In genomic region chr8:30822835-30823587, GRCm38 (mm10) we compare ENCODE assay signal across 12 mouse cellular contexts.
A peak's percentile ranks its signal among the peaks of the same experiment; 100 is the strongest.
DNase-seq lines count a peak whose midpoint lies in the region; ATAC-seq and TF ChIP-seq lines count a peak whose summit lies in the region.
"Had no signal": no experiment of that assay in that cellular context is flagged by ENCODE, and none has a peak within 500 bp of the region (broad histone marks: within the 10 kb centered on the region; RNA-seq: fewer than 3 reads in every experiment).

No protein-coding gene starts in this region.

- in situ Hi-C loops in CH12.LX (cut with MboI; ENCODE audit: low pct_ligation_motif_present, low pct_unique_long_range_greater_than_20kb, low sequenced_read_pairs) = no loop called here

- no peaks in the 10 kb centered on the region for H3K36me3 ChIP-seq in embryonic facial prominence, embryonic 11.5 days (replicated peaks; ENCODE audit: control insufficient read depth, insufficient read depth, low read depth, low read length)
- H3K36me3 ChIP-seq in embryonic facial prominence, embryonic 10.5 days (replicated peaks) = no peaks in the 10 kb centered on the region
- H3K36me3 ChIP-seq in CH12.LX (replicated peaks in 1 of 2; ENCODE audit: control insufficient read depth in 1 of 2, insufficient read depth in 1 of 2, low read length in 1 of 2) = no peaks in the 10 kb centered on the region
- no peaks in the 10 kb centered on the region for H3K36me3 ChIP-seq in hindbrain, postnatal 0 days (ENCODE audit: insufficient read depth, low read length)
- H3K36me3 ChIP-seq in midbrain, embryonic 16.5 days (ENCODE audit: control insufficient read depth, insufficient read depth, low read length) = no peaks in the 10 kb centered on the region
- H3K36me3 ChIP-seq in liver, embryonic 12.5 days = no peaks in the 10 kb centered on the region
- H3K36me3 ChIP-seq: G1E had no signal

- no peak for TF ChIP-seq RAD21 in CH12.LX (IDR thresholded peaks at IDR 0.05; ENCODE audit: low read depth, low read length)

- no peak for TF ChIP-seq EP300 in CH12.LX (IDR thresholded peaks at IDR 0.05; ENCODE audit: low read length)

- no peaks in the 10 kb centered on the region for H3K27me3 ChIP-seq in embryonic facial prominence, embryonic 11.5 days (ENCODE audit: control insufficient read depth, insufficient read depth, low read length)
- no peaks in the 10 kb centered on the region for H3K27me3 ChIP-seq in embryonic facial prominence, embryonic 10.5 days (replicated peaks; ENCODE audit: low read depth, poor library complexity, severe bottlenecking)
- no peaks in the 10 kb centered on the region for H3K27me3 ChIP-seq in CH12.LX (replicated peaks)
- H3K27me3 ChIP-seq in hindbrain, postnatal 0 days (ENCODE audit: insufficient read depth, low read length) = no peaks in the 10 kb centered on the region
- H3K27me3 ChIP-seq in midbrain, embryonic 16.5 days (ENCODE audit: control insufficient read depth, insufficient read depth, low read depth, low read length) = no peaks in the 10 kb centered on the region
- H3K27me3 ChIP-seq in liver, embryonic 12.5 days (replicated peaks) = no peaks in the 10 kb centered on the region

- no peak for TF ChIP-seq CTCF in CH12.LX (conservative IDR thresholded peaks at IDR 0.05 in 1 of 2, IDR thresholded peaks at IDR 0.05 in 1 of 2; ENCODE audit: low read depth in 2 of 2, low read length in 2 of 2)
- no peak for TF ChIP-seq CTCF in hindbrain, postnatal 0 days (IDR thresholded peaks at IDR 0.05; ENCODE audit: low read depth)

- H3K79me2 ChIP-seq in CH12.LX (replicated peaks; ENCODE audit: control insufficient read depth, extremely low read depth, insufficient read depth, poor library complexity, severe bottlenecking) = no peaks in the 10 kb centered on the region

- 50% methylated on average over 25 of the region's 25 CpGs for WGBS in embryonic facial prominence, embryonic 11.5 days
- WGBS in embryonic facial prominence, embryonic 10.5 days = 64% methylated on average over 25 of the region's 25 CpGs
- WGBS in hindbrain, postnatal 0 days = 60% methylated on average over 25 of the region's 25 CpGs
- 54% methylated on average over 25 of the region's 25 CpGs for WGBS in midbrain, embryonic 16.5 days
- 79% methylated on average over 25 of the region's 25 CpGs for WGBS in liver, embryonic 12.5 days (ENCODE audit: insufficient replicate concordance)

- H3K9ac ChIP-seq in embryonic facial prominence, embryonic 11.5 days (replicated peaks; ENCODE audit: low read length) = no peak overlapping the region
- no peak overlapping the region for H3K9ac ChIP-seq in CH12.LX (ENCODE audit: insufficient read depth, low read depth)
- H3K9ac ChIP-seq in hindbrain, postnatal 0 days (replicated peaks; ENCODE audit: low read length) = no peak overlapping the region
- H3K9ac ChIP-seq in midbrain, embryonic 16.5 days (ENCODE audit: low read depth, low read length) = no peak overlapping the region
- H3K9ac ChIP-seq in liver, embryonic 12.5 days = no peak overlapping the region

- dilution Hi-C loops in CH12.LX (cut with MboI; ENCODE audit: extremely low pct_ligation_motif_present, extremely low pct_unique_long_range_greater_than_20kb, low sequenced_read_pairs) = no loop called here

- H3K27ac ChIP-seq in embryonic facial prominence, embryonic 11.5 days (replicated peaks; ENCODE audit: low read depth, low read length) = no peak overlapping the region
- H3K27ac ChIP-seq in embryonic facial prominence, embryonic 10.5 days (replicated peaks) = no peak overlapping the region
- no peak overlapping the region for H3K27ac ChIP-seq in CH12.LX (ENCODE audit: insufficient read depth, low read depth)
- no peak overlapping the region for H3K27ac ChIP-seq in hindbrain, postnatal 0 days
- peak overlapping the region; percentile 23; the same call in 1 of the 2 replicates for H3K27ac ChIP-seq in midbrain, embryonic 16.5 days (ENCODE audit: low read length)
- no peak overlapping the region for H3K27ac ChIP-seq in liver, embryonic 12.5 days

- H3K9me3 ChIP-seq in embryonic facial prominence, embryonic 11.5 days (replicated peaks; ENCODE audit: control insufficient read depth, low read length) = no peaks in the 10 kb centered on the region
- H3K9me3 ChIP-seq in embryonic facial prominence, embryonic 10.5 days = no peaks in the 10 kb centered on the region
- no peaks in the 10 kb centered on the region for H3K9me3 ChIP-seq in CH12.LX (replicated peaks; ENCODE audit: low read length)
- no peaks in the 10 kb centered on the region for H3K9me3 ChIP-seq in hindbrain, postnatal 0 days (ENCODE audit: low read length)
- no peaks in the 10 kb centered on the region for H3K9me3 ChIP-seq in midbrain, embryonic 16.5 days (replicated peaks; ENCODE audit: control insufficient read depth, low read length, poor library complexity, severe bottlenecking)
- no peaks in the 10 kb centered on the region for H3K9me3 ChIP-seq in liver, embryonic 12.5 days (replicated peaks)

- no peaks in the 10 kb centered on the region for H3K4me1 ChIP-seq in embryonic facial prominence, embryonic 11.5 days (ENCODE audit: control insufficient read depth, insufficient read depth, low read length)
- peaks cover 21% of the 10 kb centered on the region for H3K4me1 ChIP-seq in embryonic facial prominence, embryonic 10.5 days
- H3K4me1 ChIP-seq in CH12.LX (ENCODE audit: control insufficient read depth in 1 of 2, insufficient read depth in 2 of 2) = no peaks in the 10 kb centered on the region; a peak in 1 of 4 replicates
- no peaks in the 10 kb centered on the region for H3K4me1 ChIP-seq in hindbrain, postnatal 0 days (ENCODE audit: insufficient read depth, low read length)
- peaks cover 2% of the 10 kb centered on the region; the same call in 1 of the 2 replicates for H3K4me1 ChIP-seq in midbrain, embryonic 16.5 days (ENCODE audit: control insufficient read depth, insufficient read depth, low read length)
- no peaks in the 10 kb centered on the region for H3K4me1 ChIP-seq in liver, embryonic 12.5 days

- H3K4me3 ChIP-seq in embryonic facial prominence, embryonic 11.5 days (ENCODE audit: low read depth, low read length) = no peak overlapping the region
- H3K4me3 ChIP-seq in embryonic facial prominence, embryonic 10.5 days = no peak overlapping the region
- no peak overlapping the region for H3K4me3 ChIP-seq in CH12.LX (replicated peaks in 1 of 3; ENCODE audit: low read depth in 2 of 3, low read length in 2 of 3, poor library complexity in 1 of 3)
- no peak overlapping the region for H3K4me3 ChIP-seq in hindbrain, postnatal 0 days (ENCODE audit: low read length)
- no peak overlapping the region for H3K4me3 ChIP-seq in midbrain, embryonic 16.5 days (ENCODE audit: low read depth, low read length)
- no peak overlapping the region for H3K4me3 ChIP-seq in liver, embryonic 12.5 days

- DNase-seq in embryonic facial prominence, embryonic 11.5 days (ENCODE audit: low spot score) = peak; percentile 52
- no peak for DNase-seq in embryonic facial prominence, embryonic 10.5 days (ENCODE audit: low spot score)
- DNase-seq in CH12.LX (ENCODE audit: extremely low read depth) = no peak
- peak; percentile 5 for DNase-seq in hindbrain, postnatal 0 days (ENCODE audit: low spot score)
- DNase-seq in yolk sac, embryonic 10.5 days (ENCODE audit: low spot score) = no peak
- DNase-seq in layer of hippocampus, adult 9-11 months = no peak
- DNase-seq: cerebellum, postnatal 10 days; lung, adult 18-20 months; thymus, postnatal 4 days had no signal

- no peak overlapping the region for H3K4me2 ChIP-seq in embryonic facial prominence, embryonic 11.5 days (ENCODE audit: low read depth, low read length)
- H3K4me2 ChIP-seq in CH12.LX (ENCODE audit: insufficient read depth, low read depth, poor library complexity, severe bottlenecking) = peak overlapping the region; percentile 15; the same call in 1 of the 2 replicates
- 0 out of 2 replicates have a peak overlapping the region, but pooled peaks have one; percentile 29 for H3K4me2 ChIP-seq in hindbrain, postnatal 0 days (ENCODE audit: low read depth, low read length)
- peak overlapping the region; percentile 21 for H3K4me2 ChIP-seq in midbrain, embryonic 16.5 days (ENCODE audit: low read length)
- H3K4me2 ChIP-seq in liver, embryonic 12.5 days = no peak overlapping the region

- TF ChIP-seq POLR2A in CH12.LX (IDR thresholded peaks at IDR 0.05; ENCODE audit: low read depth, low read length) = no peak

- ATAC-seq in embryonic facial prominence, embryonic 11.5 days (replicated peaks; ENCODE audit: insufficient number of reproducible peaks, low FRiP score, low TSS enrichment, low read depth) = 0 out of 2 replicates have a peak, but pooled peaks have one; percentile 52
- no peak for ATAC-seq in hindbrain, postnatal 0 days
- ATAC-seq in midbrain, embryonic 16.5 days = peak; percentile 76
- ATAC-seq in liver, embryonic 12.5 days = no peak

TF ChIP-seq in CH12.LX, 34 proteins besides CTCF, POLR2A, EP300 and RAD21:
- TF ChIP-seq USF2 (conservative IDR thresholded peaks at IDR 0.05; ENCODE audit: low read depth, low read length) (no peak), NELFE (IDR thresholded peaks at IDR 0.05; ENCODE audit: low read depth, low read length) (no peak), ZKSCAN1 (IDR thresholded peaks at IDR 0.05; ENCODE audit: borderline replicate concordance, low read depth, low read length) (no peak), MYC (IDR thresholded peaks at IDR 0.05; ENCODE audit: low read depth, low read length) (no peak), ZMIZ1 (IDR thresholded peaks at IDR 0.05; ENCODE audit: low read depth, low read length) (no peak)

Comparison
In these comparisons a context has a peak if more than half of its experiments do, and no peak if none do; other contexts are left out.
1. DNase-seq: peak in embryonic facial prominence, embryonic 11.5 days (single experiment) and hindbrain, postnatal 0 days (single experiment); none in embryonic facial prominence, embryonic 10.5 days (single experiment), CH12.LX (single experiment), yolk sac, embryonic 10.5 days (single experiment) and layer of hippocampus, adult 9-11 months (single experiment).
2. ATAC-seq: peak in embryonic facial prominence, embryonic 11.5 days (single experiment) and midbrain, embryonic 16.5 days (single experiment); none in hindbrain, postnatal 0 days (single experiment) and liver, embryonic 12.5 days (single experiment).
3. H3K4me2 ChIP-seq: peak in CH12.LX (single experiment), hindbrain, postnatal 0 days (single experiment) and midbrain, embryonic 16.5 days (single experiment); none in embryonic facial prominence, embryonic 11.5 days (single experiment) and liver, embryonic 12.5 days (single experiment).